Mouse (Mus musculus): ENCODE data around the gene Srm.

The Srm gene

GRCm38 (mm10) chr4:148601871-148602270 lies 10.6 kb downstream of the Srm start:
- no peak for DNase-seq (ENCODE audit: low read depth, low spot score)

- DNase-seq (ENCODE audit: low read depth, low spot score) = no peak
Measured at GRCm38 (mm10) chr4:148602357-148603120, 11.2 kb downstream of the Srm start, which contains the start of gene Masp2. TSS of gene Masp2 (plus strand) at chr4:148602554.

GRCm38 (mm10) chr4:148603376-148604139 lies 12.3 kb downstream of the Srm start:
- peak; percentile 62 for DNase-seq (ENCODE audit: low read depth, low spot score)

GRCm38 (mm10) chr4:148604141-148604540 lies 12.8 kb downstream of the Srm start:
- DNase-seq (ENCODE audit: low read depth, low spot score) = peak; percentile 92

- DNase-seq (ENCODE audit: low read depth, low spot score) = peak; percentile 65
Measured at GRCm38 (mm10) chr4:148604541-148605165, 13.3 kb downstream of the Srm start.

GRCm38 (mm10) chr4:148607758-148608157 lies 16.5 kb downstream of the Srm start:
- DNase-seq (ENCODE audit: low read depth, low spot score) = peak; percentile 85

GRCm38 (mm10) chr4:148609805-148610204 lies 18.5 kb downstream of the Srm start:
- DNase-seq (ENCODE audit: low read depth, low spot score) = no peak

- no peak for DNase-seq (ENCODE audit: low read depth, low spot score)
Measured at GRCm38 (mm10) chr4:148610631-148611364, 19.5 kb downstream of the Srm start.

- DNase-seq (ENCODE audit: low read depth, low spot score) = no peak
Measured at GRCm38 (mm10) chr4:148612557-148612956, 21.3 kb downstream of the Srm start.

GRCm38 (mm10) chr4:148613738-148614137 lies 22.4 kb downstream of the Srm start:
- no peak for DNase-seq (ENCODE audit: low read depth, low spot score)

GRCm38 (mm10) chr4:148619805-148620204 lies 28.5 kb downstream of the Srm start:
- no peak for DNase-seq (ENCODE audit: low read depth, low spot score)

- DNase-seq (ENCODE audit: low read depth, low spot score) = no peak
Measured at GRCm38 (mm10) chr4:148620718-148621117, 29.4 kb downstream of the Srm start.

- DNase-seq (ENCODE audit: low read depth, low spot score) = no peak
Measured at GRCm38 (mm10) chr4:148622485-148622884, 31.2 kb downstream of the Srm start.

- DNase-seq (ENCODE audit: low read depth, low spot score) = no peak
Measured at GRCm38 (mm10) chr4:148623609-148624008, 32.3 kb downstream of the Srm start.

GRCm38 (mm10) chr4:148625010-148625409 lies 33.7 kb downstream of the Srm start:
- no peak for DNase-seq (ENCODE audit: low read depth, low spot score)

GRCm38 (mm10) chr4:148625756-148626622 lies 34.7 kb downstream of the Srm start:
- DNase-seq (ENCODE audit: low read depth, low spot score) = peak; percentile 72

GRCm38 (mm10) chr4:148626623-148627185 lies 35.4 kb downstream of the Srm start, which contains the start of gene Tardbp:
TSS of gene Tardbp (minus strand) at chr4:148627019.
- DNase-seq (ENCODE audit: low read depth, low spot score) = peak; percentile 97

GRCm38 (mm10) chr4:148627246-148627645 lies 35.9 kb downstream of the Srm start:
- DNase-seq (ENCODE audit: low read depth, low spot score) = no peak

GRCm38 (mm10) chr4:148632013-148632692 lies 40.9 kb downstream of the Srm start:
- DNase-seq (ENCODE audit: low read depth, low spot score) = no peak
